Comparison of ENCODE assay signal across 8 mouse cellular contexts in the genomic region with DNA sequence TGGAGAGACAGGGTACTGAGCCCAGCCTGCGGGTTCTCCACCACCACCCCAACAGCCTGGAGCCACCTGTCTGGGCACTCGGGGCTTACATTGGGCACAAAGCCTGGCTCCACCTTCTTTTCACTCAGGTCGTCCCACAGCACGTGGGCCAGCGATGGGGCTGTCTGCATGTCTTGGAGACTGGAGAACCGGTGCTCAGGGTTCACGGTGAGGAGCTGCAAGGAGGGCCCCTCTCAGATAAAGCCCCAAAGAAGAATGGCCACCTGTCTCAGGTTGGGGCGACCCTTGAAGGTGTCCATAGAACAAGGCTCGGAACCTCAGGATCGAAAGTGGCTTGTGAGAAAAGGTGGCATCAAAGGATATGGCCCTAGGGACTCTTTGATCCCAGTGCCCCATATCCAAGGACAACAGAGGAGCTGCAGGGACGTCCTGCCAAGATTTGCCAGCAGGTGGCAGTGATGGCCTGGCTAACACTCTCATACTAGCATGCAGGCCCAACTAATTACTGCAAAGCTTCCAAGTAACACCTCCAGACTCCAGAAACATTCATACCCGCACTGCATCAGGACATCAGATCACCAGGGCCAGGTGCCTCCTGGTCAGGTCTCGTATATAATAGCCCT. TPM values are rescaled to one million over a fixed set of nuclear protein-coding genes. Genes with fewer than 3 reads are reported as not detected.
DNase-seq lines count a peak whose midpoint lies in the region; ATAC-seq and TF ChIP-seq lines count a peak whose summit lies in the region.

No protein-coding gene starts in this region.

- H3K4me2 ChIP-seq in hindbrain, postnatal 0 days (ENCODE audit: low read depth, low read length), result no peak overlapping the region

- peak; percentile 76 for DNase-seq in adipocyte (ENCODE audit: low spot score)
- DNase-seq in cerebellum, postnatal 36 days, result peak; percentile 93 to 95
- DNase-seq in gastrocnemius, adult 18-20 months (ENCODE audit: low spot score), result peak; percentile 65
- peak; percentile 91 for DNase-seq in hindbrain, postnatal 0 days (ENCODE audit: low spot score)
- peak; percentile 83 to 85 for DNase-seq in layer of hippocampus, postnatal 36 days
- peak; percentile 81 for DNase-seq in mesoderm, embryonic 11.5 days (ENCODE audit: low read depth, low spot score)
- DNase-seq in right cerebral cortex, postnatal 36 days (ENCODE audit: low spot score in 2 of 2), result peak; percentile 66 to 80
- peak; percentile 59 for DNase-seq in yolk sac, embryonic 10.5 days (ENCODE audit: low spot score)

- no peaks in the 10 kb centered on the region for H3K4me1 ChIP-seq in hindbrain, postnatal 0 days (ENCODE audit: insufficient read depth, low read length)

- H3K27ac ChIP-seq in hindbrain, postnatal 0 days, result no peak overlapping the region

- no peak overlapping the region for H3K4me3 ChIP-seq in hindbrain, postnatal 0 days (ENCODE audit: low read length)

- H3K27me3 ChIP-seq in hindbrain, postnatal 0 days (ENCODE audit: insufficient read depth, low read length), result no peaks in the 10 kb centered on the region

- peak; percentile 86 for ATAC-seq in hindbrain, postnatal 0 days

- 47% methylated on average over 13 of the region's 13 CpGs for WGBS in hindbrain, postnatal 0 days

- TF ChIP-seq CTCF in hindbrain, postnatal 0 days (IDR thresholded peaks at IDR 0.05; ENCODE audit: low read depth), result peak; percentile 97

- no peaks in the 10 kb centered on the region for H3K36me3 ChIP-seq in hindbrain, postnatal 0 days (ENCODE audit: insufficient read depth, low read length)

- H3K9me3 ChIP-seq in hindbrain, postnatal 0 days (ENCODE audit: low read length), result no peaks in the 10 kb centered on the region

- H3K9ac ChIP-seq in hindbrain, postnatal 0 days (replicated peaks; ENCODE audit: low read length), result no peak overlapping the region

RNA-seq across cellular contexts. Expression of gene Dpysl4, which starts 33.5 kb away (rescaled TPM):
- total RNA-seq in gastrocnemius, adult 18-20 months (2021), result under 1 TPM; 0.16 to 0.17 TPM
- 170 and 187 TPM in 2 replicates for total RNA-seq in hindbrain, postnatal 0 days (2014; rRNA removed)
- 157 and 161 TPM in 2 replicates for polyA plus RNA-seq in hindbrain, postnatal 0 days (2015; fragmentation: Nextera tagmentation; extraction: Ambion mirVana)
- 10 to 100 TPM; 48.3 to 58.7 TPM for total RNA-seq in layer of hippocampus, postnatal 36 days (2021)

Comparison
In these comparisons a context has a peak if more than half of its experiments do, and no peak if none do; other contexts are left out.
1. RNA of gene Dpysl4, which starts 33.5 kb away (total RNA-seq): 170 to 187 TPM in hindbrain, postnatal 0 days and 48.3 to 58.7 TPM in layer of hippocampus, postnatal 36 days; 0.16 to 0.17 TPM in gastrocnemius, adult 18-20 months; every median in the first group is over 10 times any median in the second.
2. Peak in every context shown above with its lines, with median percentiles within 50 percentile points of each other: DNase-seq.